Comparison of ENCODE assay signal across 9 mouse cellular contexts in genomic region chr14:78216229-78216963, GRCm38 (mm10).
DNase-seq lines count a peak whose midpoint lies in the region; ATAC-seq and TF ChIP-seq lines count a peak whose summit lies in the region.
"Had no signal": no experiment of that assay in that cellular context is flagged by ENCODE, and none has a peak within 500 bp of the region (broad histone marks: within the 10 kb centered on the region; RNA-seq: fewer than 3 reads in every experiment).

No protein-coding gene starts in this region.

- H3K9me3 ChIP-seq in heart, postnatal 0 days (replicated peaks; ENCODE audit: control insufficient read depth, low read length) = no peaks in the 10 kb centered on the region
- H3K9me3 ChIP-seq in neural tube, embryonic 14.5 days (ENCODE audit: control insufficient read depth, low read length) = no peaks in the 10 kb centered on the region
- H3K9me3 ChIP-seq: embryonic facial prominence, embryonic 15.5 days had no signal

- ATAC-seq in heart, postnatal 0 days (ENCODE audit: insufficient read depth, low read depth) = 0 out of 2 replicates have a peak, but pooled peaks have one; percentile 33
- ATAC-seq in neural tube, embryonic 14.5 days (ENCODE audit: low read depth) = peak; percentile 44; the same call in 1 of the 2 replicates
- ATAC-seq in megakaryocyte progenitor cell, adult 5-6 weeks (replicated peaks; ENCODE audit: poor library complexity) = no peak

- H3K4me2 ChIP-seq in heart, postnatal 0 days (ENCODE audit: low read depth, low read length) = peak overlapping the region; percentile 47
- H3K4me2 ChIP-seq in neural tube, embryonic 14.5 days (ENCODE audit: low read depth, low read length) = no peak overlapping the region
- H3K4me2 ChIP-seq: embryonic facial prominence, embryonic 15.5 days had no signal

- H3K36me3 ChIP-seq in heart, postnatal 0 days (replicated peaks; ENCODE audit: control insufficient read depth, insufficient read depth, low read length) = no peaks in the 10 kb centered on the region
- no peaks in the 10 kb centered on the region for H3K36me3 ChIP-seq in neural tube, embryonic 14.5 days (ENCODE audit: control insufficient read depth, insufficient read depth, low read length)
- H3K36me3 ChIP-seq: embryonic facial prominence, embryonic 15.5 days had no signal

- intact Hi-C loops in left cerebral cortex, postnatal 4 days (cut with DNase I) = no loop called here
- intact Hi-C loops in left cerebral cortex, postnatal 25 days (cut with DNase I) = no loop called here

- TF ChIP-seq EP300 in heart, postnatal 0 days (IDR thresholded peaks at IDR 0.05; ENCODE audit: low read depth) = no peak

- DNase-seq in left cerebral cortex, postnatal 4 days = peak; percentile 62
- DNase-seq in left cerebral cortex, postnatal 25 days (ENCODE audit: low spot score in 2 of 2) = no peak
- DNase-seq in heart, postnatal 0 days (ENCODE audit: low spot score) = peak; percentile 23
- DNase-seq in kidney, postnatal 36 days = peak; percentile 54 to 55
- DNase-seq in thymus, postnatal 36 days = no peak
- no peak for DNase-seq in c-Kit-positive CD71-positive TER-119-positive erythroid progenitor cells, embryonic 14.5 days (ENCODE audit: low spot score)

- H3K27me3 ChIP-seq in heart, postnatal 0 days (ENCODE audit: control insufficient read depth, insufficient read depth, low read length) = no peaks in the 10 kb centered on the region
- no peaks in the 10 kb centered on the region for H3K27me3 ChIP-seq in neural tube, embryonic 14.5 days (ENCODE audit: control insufficient read depth, insufficient read depth, low read length)
- H3K27me3 ChIP-seq: embryonic facial prominence, embryonic 15.5 days had no signal

- TF ChIP-seq CTCF in heart, postnatal 0 days (IDR thresholded peaks at IDR 0.05; ENCODE audit: low read depth) = no peak

- H3K9ac ChIP-seq in heart, postnatal 0 days (replicated peaks; ENCODE audit: low read depth, low read length) = no peak overlapping the region
- no peak overlapping the region for H3K9ac ChIP-seq in neural tube, embryonic 14.5 days (replicated peaks; ENCODE audit: low read depth, low read length)
- H3K9ac ChIP-seq: embryonic facial prominence, embryonic 15.5 days had no signal

- H3K4me3 ChIP-seq in heart, postnatal 0 days (ENCODE audit: low read depth, low read length) = no peak overlapping the region
- H3K4me3 ChIP-seq in neural tube, embryonic 14.5 days (ENCODE audit: low read depth, low read length) = no peak overlapping the region
- H3K4me3 ChIP-seq: embryonic facial prominence, embryonic 15.5 days had no signal

- H3K27ac ChIP-seq in heart, postnatal 0 days (ENCODE audit: low read depth) = no peak overlapping the region
- no peak overlapping the region for H3K27ac ChIP-seq in neural tube, embryonic 14.5 days (ENCODE audit: low read depth, low read length)
- H3K27ac ChIP-seq: embryonic facial prominence, embryonic 15.5 days had no signal

- no peaks in the 10 kb centered on the region for H3K4me1 ChIP-seq in heart, postnatal 0 days (ENCODE audit: control insufficient read depth, insufficient read depth)
- H3K4me1 ChIP-seq in neural tube, embryonic 14.5 days (ENCODE audit: control insufficient read depth, insufficient read depth, low read length) = no peaks in the 10 kb centered on the region
- H3K4me1 ChIP-seq: embryonic facial prominence, embryonic 15.5 days had no signal

- WGBS in heart, postnatal 0 days = 30% methylated on average over 15 of the region's 15 CpGs
- 24% methylated on average over 15 of the region's 15 CpGs for WGBS in neural tube, embryonic 14.5 days

Comparison
In these comparisons a context has a peak if more than half of its experiments do, and no peak if none do; other contexts are left out.
1. DNase-seq: peak in left cerebral cortex, postnatal 4 days (single experiment), heart, postnatal 0 days (single experiment) and kidney, postnatal 36 days (2 of 2); none in left cerebral cortex, postnatal 25 days (0 of 2), thymus, postnatal 36 days (0 of 2) and c-Kit-positive CD71-positive TER-119-positive erythroid progenitor cells, embryonic 14.5 days (single experiment).